Mouse (Mus musculus) CH12.LX (cell line): ENCODE results near the gene Ppp1r7.

Source experiments
- CHD2 ChIP-seq: IDR thresholded peaks from 2 replicates; pipeline ENCODE4 v1.6.1; 2011; ENCODE audit warnings: low read length, improper control_type of control experiment
- CTCF ChIP-seq, 2 experiments: IDR thresholded peaks in 1 of 2; conservative IDR thresholded peaks in 1 of 2; 2 replicates each; pipeline ENCODE4 v1.5.1; 2011 to 2012; ENCODE audit warnings: low read depth in 2 of 2, low read length in 2 of 2, improper control_type of control experiment in 1 of 2, inconsistent platforms in 1 of 2, mild to moderate bottlenecking in 1 of 2, moderate library complexity in 1 of 2
- EP300 ChIP-seq: IDR thresholded peaks from 2 replicates; pipeline ENCODE4 v1.6.1; 2011; ENCODE audit warnings: low read length, improper control_type of control experiment
- GABPA ChIP-seq: IDR thresholded peaks from 2 replicates; pipeline ENCODE4 v1.6.1; 2012; ENCODE audit warnings: low read depth, low read length, improper control_type of control experiment, inconsistent platforms; ENCODE audit not compliant: insufficient replicate concordance
- MAX ChIP-seq: IDR thresholded peaks from 2 replicates; pipeline ENCODE4 v1.6.1; 2011; ENCODE audit warnings: low read length, improper control_type of control experiment
- MEF2A ChIP-seq: IDR thresholded peaks from 2 replicates; pipeline ENCODE4 v1.6.1; 2014; ENCODE audit warnings: low read depth, mild to moderate bottlenecking, inconsistent platforms, low read length, improper control_type of control experiment, borderline replicate concordance
- NRF1 ChIP-seq: IDR thresholded peaks from 2 replicates; pipeline ENCODE4 v1.6.1; 2014; ENCODE audit warnings: low read depth, mild to moderate bottlenecking, inconsistent platforms, low read length, improper control_type of control experiment, moderate library complexity
- POLR2A ChIP-seq: IDR thresholded peaks from 2 replicates; pipeline ENCODE4 v1.6.1; 2011; ENCODE audit warnings: low read depth, mild to moderate bottlenecking, improper control_type of control experiment, low read length
- RAD21 ChIP-seq: IDR thresholded peaks from 2 replicates; pipeline ENCODE4 v1.6.1; 2011; ENCODE audit warnings: low read depth, mild to moderate bottlenecking, low read length, improper control_type of control experiment, moderate library complexity
- SIN3A ChIP-seq: IDR thresholded peaks from 2 replicates; pipeline ENCODE4 v1.6.1; 2012; ENCODE audit warnings: low read length, improper control_type of control experiment, inconsistent platforms
- SMC3 ChIP-seq: IDR thresholded peaks from 2 replicates; pipeline ENCODE4 v1.6.1; 2011; ENCODE audit warnings: low read depth, low read length, improper control_type of control experiment
- ZC3H11A ChIP-seq: IDR thresholded peaks from 2 replicates; pipeline ENCODE4 v1.6.1; 2012; ENCODE audit warnings: low read depth, mild to moderate bottlenecking, inconsistent platforms, low read length, improper control_type of control experiment
- ZKSCAN1 ChIP-seq: IDR thresholded peaks from 2 replicates; pipeline ENCODE4 v1.6.1; 2012; ENCODE audit warnings: low read depth, inconsistent platforms, low read length, improper control_type of control experiment, borderline replicate concordance
- ZNF384 ChIP-seq: IDR thresholded peaks from 2 replicates; pipeline ENCODE4 v1.6.1; 2012; ENCODE audit warnings: low read depth, low read length, improper control_type of control experiment, inconsistent platforms

DNA sequence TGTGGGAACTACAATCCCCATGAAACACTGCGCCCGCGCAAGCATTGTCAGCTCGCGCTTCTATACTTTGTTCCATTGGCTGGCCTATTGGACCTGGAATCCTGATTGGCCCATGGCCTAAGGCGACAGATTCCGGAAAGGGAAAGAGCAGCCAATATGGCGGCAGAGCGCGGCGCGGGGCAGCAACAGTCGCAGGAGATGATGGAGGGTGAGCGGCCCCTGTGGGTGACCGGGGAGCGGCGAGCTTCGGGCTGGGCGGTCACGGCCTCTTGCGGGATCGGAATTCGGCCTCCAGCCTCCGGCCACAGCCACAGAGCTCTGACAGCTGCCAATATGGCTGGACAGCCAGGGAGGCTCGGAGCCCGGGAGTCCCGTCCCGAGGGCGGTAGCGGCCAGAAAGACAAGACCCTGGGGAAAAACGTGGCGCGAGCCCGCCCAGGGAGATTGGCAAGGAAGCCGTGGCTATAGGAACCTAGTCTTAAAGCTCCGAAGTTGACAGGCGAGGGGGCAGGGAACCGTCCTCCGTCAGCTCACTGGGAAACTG is 922 bp downstream of the Ppp1r7 start:
- TF ChIP-seq MAX: peak; percentile 59; the same call in 1 of the 2 replicates
- TF ChIP-seq SMC3: 0 out of 2 replicates have a peak, but pooled peaks have one; percentile 6
- TF ChIP-seq NRF1: peak; percentile 79
- peak in 1 of 2 experiments; percentile 42; a peak in 2 of 4 replicates for TF ChIP-seq CTCF (conservative IDR thresholded peaks at IDR 0.05 in 1 of 2, IDR thresholded peaks at IDR 0.05 in 1 of 2; ENCODE audit: low read depth in 2 of 2, low read length in 2 of 2)
- no peak for TF ChIP-seq EP300
- TF ChIP-seq SIN3A: peak; percentile 83
- peak; percentile 86 for TF ChIP-seq POLR2A
- TF ChIP-seq ZC3H11A: no peak
- TF ChIP-seq GABPA: peak; percentile 49; the same call in 1 of the 2 replicates
- peak; percentile 45; the same call in 1 of the 2 replicates for TF ChIP-seq MEF2A
- TF ChIP-seq CHD2: peak; percentile 89
- TF ChIP-seq ZKSCAN1: no peak
- TF ChIP-seq ZNF384: no peak
- peak; percentile 20 for TF ChIP-seq RAD21
